Mouse (Mus musculus): Measurements from ENCODE around the gene Flrt3. TPM values are rescaled to one million over a fixed set of nuclear protein-coding genes. Genes with fewer than 3 reads are reported as not detected.

Gene Flrt3
- total RNA-seq, 4 experiments from 2014 or later: 0.14 to 0.35 (median 0.28) TPM

- DNase-seq (ENCODE audit: low spot score): no peak
Measured at GRCm38 (mm10) chr2:140653481-140653880, 17.8 kb downstream of the Flrt3 start.

- DNase-seq (ENCODE audit: low spot score): no peak
Measured at GRCm38 (mm10) chr2:140621730-140622337, 49.4 kb downstream of the Flrt3 start.

- DNase-seq (ENCODE audit: low spot score): no peak
Measured at GRCm38 (mm10) chr2:140615451-140615850, 55.8 kb downstream of the Flrt3 start.

Measured in heart, adult 8-10 months (tissue).